Mouse (Mus musculus): ENCODE measurements around the gene Tpp1. TPM values are rescaled to one million over a fixed set of nuclear protein-coding genes. Genes with fewer than 3 reads are reported as not detected.

Tpp1 gene
- total and polyA plus RNA-seq, 3 experiments, result 19.1 to 49.1 (median 29.9) TPM

DNA sequence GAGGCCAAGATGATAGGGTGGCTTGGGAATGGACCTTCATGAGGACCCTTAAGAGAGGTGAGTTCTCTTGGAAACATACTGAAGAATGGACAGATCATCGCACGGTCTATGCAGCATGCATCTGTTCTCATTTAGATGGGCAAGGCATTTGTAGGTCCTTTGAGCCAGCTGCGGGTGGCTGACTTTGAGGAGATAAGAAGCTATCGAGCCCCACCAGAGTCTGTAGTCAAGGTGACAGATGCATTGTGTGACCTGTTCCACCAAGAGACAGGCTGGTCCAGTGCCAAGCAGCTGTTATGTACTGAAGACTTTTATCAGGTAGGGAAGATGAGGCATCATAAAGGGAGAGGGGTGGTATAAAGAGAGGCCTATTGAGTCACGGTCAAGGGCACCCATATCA lies 43.3 kb downstream of the Tpp1 start:
- no peak for DNase-seq (ENCODE audit: extremely low read depth)
- dilution Hi-C loops (cut with MboI; ENCODE audit: extremely low pct_ligation_motif_present, extremely low pct_unique_long_range_greater_than_20kb, low sequenced_read_pairs), result no loop called here

DNA sequence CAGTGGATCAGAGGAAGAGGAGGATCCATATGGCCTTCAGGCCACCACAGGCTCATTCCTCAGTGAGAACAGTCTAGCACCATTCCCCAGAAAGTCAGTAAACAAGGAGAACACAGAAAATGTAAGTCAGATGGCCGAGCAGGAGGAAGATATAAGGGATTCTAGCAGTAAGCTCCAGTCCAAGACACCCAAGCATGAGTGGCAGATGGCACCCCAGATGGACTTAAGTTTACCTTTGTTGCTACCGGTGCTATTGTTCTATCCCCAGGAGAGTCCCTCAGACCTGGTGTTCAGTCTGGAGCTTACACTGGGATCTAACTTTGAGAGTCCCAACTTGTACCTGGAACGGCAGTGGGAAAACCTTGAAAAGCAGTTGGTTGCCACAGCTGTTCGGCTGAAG lies 48.2 kb downstream of the Tpp1 start:
- Histone ChIP-seq H3K9me3 (replicated peaks; ENCODE audit: low read length) (no peaks in the 10 kb centered on the region), H3K79me2 (replicated peaks; ENCODE audit: control insufficient read depth, extremely low read depth, insufficient read depth, poor library complexity, severe bottlenecking) (no peaks in the 10 kb centered on the region), H3K27me3 (replicated peaks) (no peaks in the 10 kb centered on the region), H3K4me3 (replicated peaks in 1 of 3; ENCODE audit: low read depth in 2 of 3, low read length in 2 of 3, poor library complexity in 1 of 3) (no peak overlapping the region), H3K27ac (ENCODE audit: insufficient read depth, low read depth) (no peak overlapping the region), H3K9ac (ENCODE audit: insufficient read depth, low read depth) (no peak overlapping the region), H3K4me1 (ENCODE audit: control insufficient read depth in 1 of 2, insufficient read depth in 2 of 2) (no peaks in the 10 kb centered on the region), H3K4me2 (ENCODE audit: insufficient read depth, low read depth, poor library complexity, severe bottlenecking) (no peak overlapping the region), H3K36me3 (replicated peaks in 1 of 2; ENCODE audit: control insufficient read depth in 1 of 2, insufficient read depth in 1 of 2, low read length in 1 of 2) (no peaks in the 10 kb centered on the region)
- dilution Hi-C loops (cut with MboI; ENCODE audit: extremely low pct_ligation_motif_present, extremely low pct_unique_long_range_greater_than_20kb, low sequenced_read_pairs) (no loop called here), in situ Hi-C loops (cut with MboI; ENCODE audit: low pct_ligation_motif_present, low pct_unique_long_range_greater_than_20kb, low sequenced_read_pairs) (no loop called here)
- DNase-seq (ENCODE audit: extremely low read depth), result no peak
- TF ChIP-seq UBTF (IDR thresholded peaks at IDR 0.05; ENCODE audit: low read depth, low read length) (no peak), SIN3A (IDR thresholded peaks at IDR 0.05; ENCODE audit: low read length) (no peak), ZKSCAN1 (IDR thresholded peaks at IDR 0.05; ENCODE audit: borderline replicate concordance, low read depth, low read length) (no peak), TCF12 (IDR thresholded peaks at IDR 0.05; ENCODE audit: low read depth, low read length) (no peak), PAX5 (IDR thresholded peaks at IDR 0.05; ENCODE audit: low read length) (no peak), JUND (conservative IDR thresholded peaks at IDR 0.05; ENCODE audit: low read depth, low read length) (no peak), RCOR1 (conservative IDR thresholded peaks at IDR 0.05; ENCODE audit: low read depth, low read length) (no peak), CHD1 (IDR thresholded peaks at IDR 0.05; ENCODE audit: low read depth, low read length) (no peak), ZMIZ1 (IDR thresholded peaks at IDR 0.05; ENCODE audit: low read depth, low read length) (no peak), USF1 (IDR thresholded peaks at IDR 0.05; ENCODE audit: low read depth, low read length) (no peak), CHD2 (IDR thresholded peaks at IDR 0.05; ENCODE audit: low read length) (no peak), MYC (IDR thresholded peaks at IDR 0.05; ENCODE audit: low read depth, low read length) (no peak), RAD21 (IDR thresholded peaks at IDR 0.05; ENCODE audit: low read depth, low read length) (no peak)

More for the DNA sequence above, 43.3 kb downstream of the Tpp1 start:
- H3K9ac ChIP-seq (ENCODE audit: insufficient read depth, low read depth), result no peak overlapping the region
- in situ Hi-C loops (cut with MboI; ENCODE audit: low pct_ligation_motif_present, low pct_unique_long_range_greater_than_20kb, low sequenced_read_pairs), result no loop called here
- no peaks in the 10 kb centered on the region for H3K4me1 ChIP-seq (ENCODE audit: control insufficient read depth in 1 of 2, insufficient read depth in 2 of 2)
- no peaks in the 10 kb centered on the region for H3K79me2 ChIP-seq (replicated peaks; ENCODE audit: control insufficient read depth, extremely low read depth, insufficient read depth, poor library complexity, severe bottlenecking)
- TF ChIP-seq UBTF (IDR thresholded peaks at IDR 0.05; ENCODE audit: low read depth, low read length) (no peak), SIN3A (IDR thresholded peaks at IDR 0.05; ENCODE audit: low read length) (no peak), NELFE (IDR thresholded peaks at IDR 0.05; ENCODE audit: low read depth, low read length) (no peak), ZC3H11A (IDR thresholded peaks at IDR 0.05; ENCODE audit: low read depth, low read length) (no peak), MAFK (IDR thresholded peaks at IDR 0.05; ENCODE audit: insufficient replicate concordance, low read length) (no peak), EP300 (IDR thresholded peaks at IDR 0.05; ENCODE audit: low read length) (no peak), SMC3 (IDR thresholded peaks at IDR 0.05; ENCODE audit: low read depth, low read length) (no peak), ZNF384 (IDR thresholded peaks at IDR 0.05; ENCODE audit: low read depth, low read length) (no peak), HCFC1 (IDR thresholded peaks at IDR 0.05; ENCODE audit: low read depth, low read length) (no peak)
- H3K27ac ChIP-seq (ENCODE audit: insufficient read depth, low read depth), result no peak overlapping the region
- no peaks in the 10 kb centered on the region for H3K36me3 ChIP-seq (replicated peaks in 1 of 2; ENCODE audit: control insufficient read depth in 1 of 2, insufficient read depth in 1 of 2, low read length in 1 of 2)
- H3K27me3 ChIP-seq (replicated peaks), result no peaks in the 10 kb centered on the region
- H3K4me2 ChIP-seq (ENCODE audit: insufficient read depth, low read depth, poor library complexity, severe bottlenecking), result no peak overlapping the region
- H3K9me3 ChIP-seq (replicated peaks; ENCODE audit: low read length), result no peaks in the 10 kb centered on the region
- H3K4me3 ChIP-seq (replicated peaks in 1 of 3; ENCODE audit: low read depth in 2 of 3, low read length in 2 of 3, poor library complexity in 1 of 3), result no peak overlapping the region

Measured in CH12.LX (cell line).